Mouse (Mus musculus): ENCODE data around the gene Scrt2. TPM values are rescaled to one million over a fixed set of nuclear protein-coding genes. Genes with fewer than 3 reads are reported as not detected.

The Scrt2 gene
- total and polyA plus RNA-seq, 3 experiments, result 0.05 TPM; not detected in 2

GRCm38 (mm10) chr2:152086451-152086850 lies 5.1 kb downstream of the Scrt2 start:
- Histone ChIP-seq H3K4me1 (ENCODE audit: insufficient read depth, low read depth, low read length) (peaks cover 4% of the 10 kb centered on the region; the same call in 1 of the 2 replicates), H3K4me3 (ENCODE audit: low read depth, low read length) (no peak overlapping the region), H3K9me3 (replicated peaks) (no peaks in the 10 kb centered on the region), H3K36me3 (replicated peaks) (no peaks in the 10 kb centered on the region), H3K27me3 (ENCODE audit: insufficient read depth, low read length) (peaks cover 12% of the 10 kb centered on the region; the same call in 1 of the 2 replicates)
- TF ChIP-seq POLR2AphosphoS5 (IDR thresholded peaks at IDR 0.05; ENCODE audit: insufficient replicate concordance, low read depth, low read length) (no peak), GATA1 (IDR thresholded peaks at IDR 0.05; ENCODE audit: borderline replicate concordance, low read length) (no peak), CTCF (IDR thresholded peaks at IDR 0.05; ENCODE audit: low read depth, low read length) (no peak), TAL1 (conservative IDR thresholded peaks at IDR 0.05; ENCODE audit: low read depth, low read length) (no peak), GATA2 (IDR thresholded peaks at IDR 0.05; ENCODE audit: borderline replicate concordance, low read depth, low read length) (no peak)
- ATAC-seq (ENCODE audit: extremely low read depth, insufficient number of reproducible peaks, low FRiP score, poor library complexity, severe bottlenecking) (no peak), DNase-seq (ENCODE audit: low spot score) (no peak)

- DNase-seq (ENCODE audit: low spot score) (no peak), ATAC-seq (ENCODE audit: extremely low read depth, insufficient number of reproducible peaks, low FRiP score, poor library complexity, severe bottlenecking) (no peak)
- TF ChIP-seq GATA2 (IDR thresholded peaks at IDR 0.05; ENCODE audit: borderline replicate concordance, low read depth, low read length) (no peak), GATA1 (IDR thresholded peaks at IDR 0.05; ENCODE audit: borderline replicate concordance, low read length) (no peak)
- Histone ChIP-seq H3K9me3 (replicated peaks) (no peaks in the 10 kb centered on the region), H3K4me1 (ENCODE audit: insufficient read depth, low read depth, low read length) (peaks cover under 1% of the 10 kb centered on the region; the same call in 1 of the 2 replicates), H3K27me3 (ENCODE audit: insufficient read depth, low read length) (peaks cover 10% of the 10 kb centered on the region; the same call in 1 of the 2 replicates), H3K36me3 (replicated peaks) (no peaks in the 10 kb centered on the region), H3K4me3 (ENCODE audit: low read depth, low read length) (no peak overlapping the region)
Measured at GRCm38 (mm10) chr2:152087111-152087510, 5.8 kb downstream of the Scrt2 start.

- DNase-seq (ENCODE audit: low spot score) (no peak), ATAC-seq (ENCODE audit: extremely low read depth, insufficient number of reproducible peaks, low FRiP score, poor library complexity, severe bottlenecking) (no peak)
- no peaks in the 10 kb centered on the region for H3K36me3 ChIP-seq (replicated peaks)
- H3K4me3 ChIP-seq (ENCODE audit: low read depth, low read length), result no peak overlapping the region
- peaks cover 2% of the 10 kb centered on the region; the same call in 1 of the 2 replicates for H3K27me3 ChIP-seq (ENCODE audit: insufficient read depth, low read length)
- TF ChIP-seq CTCF (IDR thresholded peaks at IDR 0.05; ENCODE audit: low read depth, low read length), result peak; percentile 16; the same call in 1 of the 2 replicates
- no peak for TF ChIP-seq GATA1 (IDR thresholded peaks at IDR 0.05; ENCODE audit: borderline replicate concordance, low read length)
- TF ChIP-seq TAL1 (conservative IDR thresholded peaks at IDR 0.05; ENCODE audit: low read depth, low read length), result no peak
- H3K9me3 ChIP-seq (replicated peaks), result peaks cover 8% of the 10 kb centered on the region
- no peaks in the 10 kb centered on the region for H3K4me1 ChIP-seq (ENCODE audit: insufficient read depth, low read depth, low read length)
Measured at GRCm38 (mm10) chr2:152089078-152089477, 7.7 kb downstream of the Scrt2 start.

- H3K27me3 ChIP-seq (ENCODE audit: insufficient read depth, low read length), result no peaks in the 10 kb centered on the region
- TF ChIP-seq GATA2 (IDR thresholded peaks at IDR 0.05; ENCODE audit: borderline replicate concordance, low read depth, low read length) (no peak), POLR2AphosphoS5 (IDR thresholded peaks at IDR 0.05; ENCODE audit: insufficient replicate concordance, low read depth, low read length) (no peak), TAL1 (conservative IDR thresholded peaks at IDR 0.05; ENCODE audit: low read depth, low read length) (no peak), GATA1 (IDR thresholded peaks at IDR 0.05; ENCODE audit: borderline replicate concordance, low read length) (no peak), CTCF (IDR thresholded peaks at IDR 0.05; ENCODE audit: low read depth, low read length) (no peak)
- no peak for ATAC-seq (ENCODE audit: extremely low read depth, insufficient number of reproducible peaks, low FRiP score, poor library complexity, severe bottlenecking)
Measured at GRCm38 (mm10) chr2:152089581-152089980, 8.3 kb downstream of the Scrt2 start.

GRCm38 (mm10) chr2:152090486-152090885 lies 9.2 kb downstream of the Scrt2 start:
- Histone ChIP-seq H3K4me1 (ENCODE audit: insufficient read depth, low read depth, low read length) (no peaks in the 10 kb centered on the region), H3K36me3 (replicated peaks) (no peaks in the 10 kb centered on the region), H3K9me3 (replicated peaks) (peaks cover 8% of the 10 kb centered on the region), H3K4me3 (ENCODE audit: low read depth, low read length) (no peak overlapping the region), H3K27me3 (ENCODE audit: insufficient read depth, low read length) (no peaks in the 10 kb centered on the region)
- DNase-seq (ENCODE audit: low spot score) (no peak), ATAC-seq (ENCODE audit: extremely low read depth, insufficient number of reproducible peaks, low FRiP score, poor library complexity, severe bottlenecking) (no peak)
- TF ChIP-seq GATA1 (IDR thresholded peaks at IDR 0.05; ENCODE audit: borderline replicate concordance, low read length) (no peak), POLR2AphosphoS5 (IDR thresholded peaks at IDR 0.05; ENCODE audit: insufficient replicate concordance, low read depth, low read length) (no peak), TAL1 (conservative IDR thresholded peaks at IDR 0.05; ENCODE audit: low read depth, low read length) (no peak), GATA2 (IDR thresholded peaks at IDR 0.05; ENCODE audit: borderline replicate concordance, low read depth, low read length) (no peak), CTCF (IDR thresholded peaks at IDR 0.05; ENCODE audit: low read depth, low read length) (no peak)

More at GRCm38 (mm10) chr2:152089581-152089980, 8.3 kb downstream of the Scrt2 start:
- no peak for DNase-seq (ENCODE audit: low spot score)
- Histone ChIP-seq H3K4me3 (ENCODE audit: low read depth, low read length) (no peak overlapping the region), H3K4me1 (ENCODE audit: insufficient read depth, low read depth, low read length) (no peaks in the 10 kb centered on the region), H3K36me3 (replicated peaks) (no peaks in the 10 kb centered on the region), H3K9me3 (replicated peaks) (peaks cover 8% of the 10 kb centered on the region)

- Histone ChIP-seq H3K27me3 (ENCODE audit: insufficient read depth, low read length) (no peaks in the 10 kb centered on the region), H3K36me3 (replicated peaks) (no peaks in the 10 kb centered on the region), H3K9me3 (replicated peaks) (peaks cover 8% of the 10 kb centered on the region), H3K4me3 (ENCODE audit: low read depth, low read length) (no peak overlapping the region), H3K4me1 (ENCODE audit: insufficient read depth, low read depth, low read length) (no peaks in the 10 kb centered on the region)
- no peak for TF ChIP-seq CTCF (IDR thresholded peaks at IDR 0.05; ENCODE audit: low read depth, low read length)
- no peak for TF ChIP-seq TAL1 (conservative IDR thresholded peaks at IDR 0.05; ENCODE audit: low read depth, low read length)
- no peak for TF ChIP-seq GATA1 (IDR thresholded peaks at IDR 0.05; ENCODE audit: borderline replicate concordance, low read length)
- TF ChIP-seq GATA2 (IDR thresholded peaks at IDR 0.05; ENCODE audit: borderline replicate concordance, low read depth, low read length), result no peak
- no peak for TF ChIP-seq POLR2AphosphoS5 (IDR thresholded peaks at IDR 0.05; ENCODE audit: insufficient replicate concordance, low read depth, low read length)
- DNase-seq (ENCODE audit: low spot score) (no peak), ATAC-seq (ENCODE audit: extremely low read depth, insufficient number of reproducible peaks, low FRiP score, poor library complexity, severe bottlenecking) (no peak)
Measured at GRCm38 (mm10) chr2:152091342-152092056, 10.2 kb downstream of the Scrt2 start.
